Mouse (Mus musculus): ENCODE results near the gene Skiv2l. TPM values are rescaled to one million over a fixed set of nuclear protein-coding genes. Genes with fewer than 3 reads are reported as not detected.
A peak's percentile ranks its signal among the peaks of the same experiment; 100 is the strongest.

Gene Skiv2l
- total and polyA plus RNA-seq, 3 experiments, result 18.1 to 28.9 (median 26.8) TPM

DNA sequence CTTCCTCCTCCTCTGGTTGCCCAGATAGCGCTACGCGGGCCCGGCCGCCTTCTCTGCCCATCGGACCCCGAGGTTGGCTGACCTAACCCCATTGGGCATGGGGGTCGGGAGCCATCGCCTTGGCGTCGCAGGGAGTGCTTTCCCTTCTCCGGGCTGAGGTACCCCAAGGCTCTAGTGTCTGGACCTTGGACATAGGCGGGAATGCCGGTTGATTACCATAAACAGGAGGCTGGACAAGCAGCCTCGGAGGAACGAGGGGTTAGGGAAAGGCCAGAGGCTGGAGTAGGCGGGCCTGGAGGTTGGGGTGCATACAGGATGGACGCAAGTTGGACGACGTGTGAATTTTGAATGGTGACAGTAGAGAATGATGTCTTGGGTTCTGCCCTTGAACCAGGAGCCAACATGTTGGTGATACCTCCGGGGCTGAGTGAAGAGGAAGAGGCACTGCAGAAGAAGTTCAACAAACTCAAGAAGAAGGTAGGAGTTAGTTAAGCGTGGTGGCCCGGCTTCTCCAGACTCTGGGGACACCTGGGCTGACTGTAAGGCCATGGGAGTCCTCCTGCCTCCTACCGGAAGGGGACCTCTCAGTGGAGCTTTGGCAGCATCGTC lies 611 bp upstream of the Skiv2l start:
- peak overlapping the region; percentile 100 for H3K4me3 ChIP-seq
- H3K27me3 ChIP-seq (ENCODE audit: control insufficient read depth, insufficient read depth, low read length), result no peaks in the 10 kb centered on the region
- no peaks in the 10 kb centered on the region for H3K36me3 ChIP-seq (ENCODE audit: control insufficient read depth, insufficient read depth, low read length)
- H3K79me2 ChIP-seq (replicated peaks; ENCODE audit: control insufficient read depth, insufficient read depth, low read length), result no peaks in the 10 kb centered on the region
- peak overlapping the region; percentile 69 for H3K27ac ChIP-seq
- 2% methylated on average over 25 of the region's 25 CpGs for WGBS
- no peak for TF ChIP-seq POLR2A (IDR thresholded peaks at IDR 0.05; ENCODE audit: insufficient read depth, low read depth, low read length)
- TF ChIP-seq EP300 (IDR thresholded peaks at IDR 0.05; ENCODE audit: insufficient read depth, low read depth, low read length), result no peak
- no peak for TF ChIP-seq CTCF (IDR thresholded peaks at IDR 0.05)
- H3K9ac ChIP-seq (ENCODE audit: low read depth, low read length), result peak overlapping the region; percentile 81
- DNase-seq, result no peak
- peaks cover 3% of the 10 kb centered on the region for H3K4me1 ChIP-seq (ENCODE audit: control insufficient read depth, insufficient read depth, low read length)
- intact Hi-C loops (cut with DNase I), result loop anchor here (1.0 to 10.0 kb wide), 3 partner anchors 13 to 384 kb away; partner anchors contain the start of genes Atp6v1g2, Dxo and Nfkbil1

DNA sequence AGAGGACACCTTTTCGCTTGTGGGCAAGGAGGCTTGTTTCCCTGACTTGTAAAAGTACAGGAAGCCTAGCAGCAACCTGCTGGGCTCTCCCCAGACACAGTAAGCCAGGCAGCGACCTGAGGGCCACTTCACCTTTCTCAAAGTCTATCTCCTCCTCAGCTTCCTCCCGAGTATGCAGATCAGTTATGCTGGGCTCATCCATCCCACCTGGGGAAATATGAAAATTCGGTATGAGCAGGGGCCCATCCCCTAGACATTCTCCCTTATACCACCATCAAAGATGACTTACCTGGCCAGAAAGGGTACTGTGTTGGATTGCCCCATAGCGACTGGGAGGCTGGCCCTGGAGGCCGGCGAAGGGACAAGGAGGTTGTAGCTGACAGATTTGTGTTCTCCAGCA lies 2.4 kb downstream of the Skiv2l start:
- no peak for TF ChIP-seq CTCF (IDR thresholded peaks at IDR 0.05)
- TF ChIP-seq POLR2A (IDR thresholded peaks at IDR 0.05; ENCODE audit: insufficient read depth, low read depth, low read length), result no peak
- TF ChIP-seq EP300 (IDR thresholded peaks at IDR 0.05; ENCODE audit: insufficient read depth, low read depth, low read length), result no peak
- WGBS, result 94% methylated on average over 7 of the region's 7 CpGs
- Histone ChIP-seq H3K4me1 (ENCODE audit: control insufficient read depth, insufficient read depth, low read length) (peaks cover 3% of the 10 kb centered on the region), H3K36me3 (ENCODE audit: control insufficient read depth, insufficient read depth, low read length) (no peaks in the 10 kb centered on the region), H3K4me3 (no peak overlapping the region), H3K27me3 (ENCODE audit: control insufficient read depth, insufficient read depth, low read length) (no peaks in the 10 kb centered on the region), H3K27ac (no peak overlapping the region), H3K9ac (ENCODE audit: low read depth, low read length) (no peak overlapping the region), H3K79me2 (replicated peaks; ENCODE audit: control insufficient read depth, insufficient read depth, low read length) (no peaks in the 10 kb centered on the region)
- DNase-seq, result no peak
- intact Hi-C loops (cut with DNase I), result no loop called here

DNA sequence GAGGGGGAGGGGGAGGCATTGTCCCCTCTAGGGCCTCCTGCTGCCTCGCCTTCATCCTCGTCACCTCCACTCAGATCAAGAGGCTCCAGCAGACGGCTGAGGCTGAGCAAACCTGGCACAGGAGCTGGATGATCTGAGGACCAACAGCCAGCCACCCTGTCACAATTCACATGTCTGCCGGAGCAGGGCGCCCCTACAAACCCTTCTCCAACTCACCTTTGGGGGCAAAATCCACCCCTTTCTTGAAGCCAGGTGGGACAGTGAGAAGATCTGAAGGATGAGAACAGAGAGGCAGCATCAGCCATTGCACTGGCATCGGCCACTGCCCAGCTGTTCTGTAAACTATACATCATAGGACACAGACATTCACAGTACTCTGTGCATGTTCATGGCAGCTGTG lies 2.8 kb downstream of the Skiv2l start:
- WGBS, result 92% methylated on average over 6 of the region's 6 CpGs
- H3K9ac ChIP-seq (ENCODE audit: low read depth, low read length), result no peak overlapping the region
- H3K36me3 ChIP-seq (ENCODE audit: control insufficient read depth, insufficient read depth, low read length), result no peaks in the 10 kb centered on the region
- H3K4me1 ChIP-seq (ENCODE audit: control insufficient read depth, insufficient read depth, low read length), result peaks cover 3% of the 10 kb centered on the region
- no peaks in the 10 kb centered on the region for H3K27me3 ChIP-seq (ENCODE audit: control insufficient read depth, insufficient read depth, low read length)
- intact Hi-C loops (cut with DNase I), result no loop called here
- H3K79me2 ChIP-seq (replicated peaks; ENCODE audit: control insufficient read depth, insufficient read depth, low read length), result no peaks in the 10 kb centered on the region
- no peak overlapping the region for H3K4me3 ChIP-seq
- DNase-seq, result no peak
- TF ChIP-seq CTCF (IDR thresholded peaks at IDR 0.05) (no peak), POLR2A (IDR thresholded peaks at IDR 0.05; ENCODE audit: insufficient read depth, low read depth, low read length) (no peak), EP300 (IDR thresholded peaks at IDR 0.05; ENCODE audit: insufficient read depth, low read depth, low read length) (no peak)
- no peak overlapping the region for H3K27ac ChIP-seq

DNA sequence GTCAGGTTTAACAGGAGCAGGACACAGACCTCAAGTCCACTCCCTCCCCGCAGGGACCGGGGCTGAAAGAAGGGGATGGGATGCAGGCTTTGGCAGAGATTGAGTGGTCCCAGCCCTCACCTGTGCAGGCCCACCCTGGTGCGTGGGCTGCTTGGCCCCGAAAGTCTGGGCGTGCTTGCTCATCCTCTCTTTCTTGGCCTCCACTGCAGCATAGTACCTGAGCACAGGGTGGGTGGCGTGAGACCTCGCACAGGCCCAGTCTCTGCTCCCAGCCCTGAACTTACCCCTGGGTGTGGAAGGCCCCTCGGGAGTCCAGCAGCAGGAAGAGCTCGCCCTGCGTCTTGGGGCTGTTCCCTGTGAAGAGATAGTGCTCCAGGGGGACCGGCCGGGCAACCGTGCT lies 5.1 kb downstream of the Skiv2l start:
- no peak overlapping the region for H3K27ac ChIP-seq
- H3K27me3 ChIP-seq (ENCODE audit: control insufficient read depth, insufficient read depth, low read length), result no peaks in the 10 kb centered on the region
- H3K9ac ChIP-seq (ENCODE audit: low read depth, low read length), result no peak overlapping the region
- peaks cover 3% of the 10 kb centered on the region for H3K4me1 ChIP-seq (ENCODE audit: control insufficient read depth, insufficient read depth, low read length)
- intact Hi-C loops (cut with DNase I), result no loop called here
- no peaks in the 10 kb centered on the region for H3K79me2 ChIP-seq (replicated peaks; ENCODE audit: control insufficient read depth, insufficient read depth, low read length)
- no peak for DNase-seq
- TF ChIP-seq CTCF (IDR thresholded peaks at IDR 0.05), result no peak
- no peak for TF ChIP-seq POLR2A (IDR thresholded peaks at IDR 0.05; ENCODE audit: insufficient read depth, low read depth, low read length)
- no peak for TF ChIP-seq EP300 (IDR thresholded peaks at IDR 0.05; ENCODE audit: insufficient read depth, low read depth, low read length)
- H3K36me3 ChIP-seq (ENCODE audit: control insufficient read depth, insufficient read depth, low read length), result no peaks in the 10 kb centered on the region
- WGBS, result 87% methylated on average over 13 of the region's 13 CpGs
- no peak overlapping the region for H3K4me3 ChIP-seq

DNA sequence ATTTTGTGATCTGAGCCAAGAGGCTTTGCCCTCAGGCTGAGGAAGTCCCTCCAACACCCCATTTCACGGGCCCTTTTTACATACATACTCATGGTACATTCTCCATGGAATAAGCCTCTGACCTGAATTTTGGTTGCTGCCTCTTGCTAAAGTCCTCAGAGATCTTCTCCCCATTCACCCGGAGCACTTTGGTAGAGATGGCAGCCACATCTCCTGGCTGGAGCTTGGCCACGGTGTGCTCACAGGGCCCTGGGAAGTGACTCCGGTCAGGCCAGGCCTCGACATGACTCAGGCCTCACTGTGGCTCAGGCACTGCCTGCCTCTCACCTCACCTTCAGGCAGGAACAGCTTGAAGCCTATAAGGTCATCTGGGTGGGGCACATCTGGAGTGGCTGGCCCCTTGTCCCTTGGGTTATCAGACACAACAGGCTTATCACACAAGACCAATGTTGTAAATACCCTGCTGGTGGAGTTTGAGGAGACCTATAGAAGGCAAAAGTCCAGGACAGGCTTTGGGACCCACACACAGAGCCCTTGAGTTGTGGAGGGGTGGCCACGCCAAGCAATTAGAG lies 9.2 kb downstream of the Skiv2l start:
- 82% methylated on average over 6 of the region's 6 CpGs for WGBS
- H3K27me3 ChIP-seq (ENCODE audit: control insufficient read depth, insufficient read depth, low read length), result no peaks in the 10 kb centered on the region
- no peak overlapping the region for H3K4me3 ChIP-seq
- peaks cover 3% of the 10 kb centered on the region for H3K4me1 ChIP-seq (ENCODE audit: control insufficient read depth, insufficient read depth, low read length)
- H3K79me2 ChIP-seq (replicated peaks; ENCODE audit: control insufficient read depth, insufficient read depth, low read length), result peaks cover 2% of the 10 kb centered on the region; the same call in 1 of the 2 replicates
- intact Hi-C loops (cut with DNase I), result no loop called here
- no peaks in the 10 kb centered on the region for H3K36me3 ChIP-seq (ENCODE audit: control insufficient read depth, insufficient read depth, low read length)
- TF ChIP-seq CTCF (IDR thresholded peaks at IDR 0.05) (no peak), EP300 (IDR thresholded peaks at IDR 0.05; ENCODE audit: insufficient read depth, low read depth, low read length) (no peak), POLR2A (IDR thresholded peaks at IDR 0.05; ENCODE audit: insufficient read depth, low read depth, low read length) (no peak)
- no peak overlapping the region for H3K9ac ChIP-seq (ENCODE audit: low read depth, low read length)
- no peak overlapping the region for H3K27ac ChIP-seq
- DNase-seq, result no peak

DNA sequence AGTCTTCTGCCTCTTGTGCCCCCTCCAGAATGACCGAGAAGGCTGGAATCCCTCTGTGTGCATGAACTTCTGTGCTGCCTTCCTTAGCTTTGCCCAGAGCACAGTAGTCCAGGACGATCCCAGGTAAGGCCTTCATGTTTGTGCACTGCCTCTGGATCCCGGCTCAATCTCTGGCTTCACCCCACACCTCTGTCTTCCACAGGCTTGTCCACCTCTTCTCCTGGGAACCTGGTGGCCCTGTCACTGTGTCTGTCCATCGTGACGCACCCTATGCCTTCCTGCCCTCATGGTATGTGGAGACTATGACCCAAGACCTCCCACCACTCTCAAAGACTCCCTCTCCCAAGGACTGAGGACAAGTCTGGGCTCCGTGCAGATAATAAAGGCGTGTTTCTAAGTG lies 11.2 kb downstream of the Skiv2l start:
- Histone ChIP-seq H3K27me3 (ENCODE audit: control insufficient read depth, insufficient read depth, low read length) (no peaks in the 10 kb centered on the region), H3K4me3 (no peak overlapping the region), H3K79me2 (replicated peaks; ENCODE audit: control insufficient read depth, insufficient read depth, low read length) (peaks cover 2% of the 10 kb centered on the region; the same call in 1 of the 2 replicates), H3K27ac (no peak overlapping the region), H3K36me3 (ENCODE audit: control insufficient read depth, insufficient read depth, low read length) (no peaks in the 10 kb centered on the region), H3K9ac (ENCODE audit: low read depth, low read length) (no peak overlapping the region), H3K4me1 (ENCODE audit: control insufficient read depth, insufficient read depth, low read length) (peaks cover 4% of the 10 kb centered on the region)
- DNase-seq, result no peak
- TF ChIP-seq POLR2A (IDR thresholded peaks at IDR 0.05; ENCODE audit: insufficient read depth, low read depth, low read length) (no peak), EP300 (IDR thresholded peaks at IDR 0.05; ENCODE audit: insufficient read depth, low read depth, low read length) (no peak), CTCF (IDR thresholded peaks at IDR 0.05) (no peak)
- 84% methylated on average over 7 of the region's 7 CpGs for WGBS
- intact Hi-C loops (cut with DNase I), result loop anchor here (5.0 to 10.0 kb wide), 2 partner anchors 144 to 406 kb away; partner anchors contain the start of genes Ddx39b and Lsm2
